Mouse (Mus musculus): ENCODE results near the gene Gpr68.

Gene Gpr68

DNA sequence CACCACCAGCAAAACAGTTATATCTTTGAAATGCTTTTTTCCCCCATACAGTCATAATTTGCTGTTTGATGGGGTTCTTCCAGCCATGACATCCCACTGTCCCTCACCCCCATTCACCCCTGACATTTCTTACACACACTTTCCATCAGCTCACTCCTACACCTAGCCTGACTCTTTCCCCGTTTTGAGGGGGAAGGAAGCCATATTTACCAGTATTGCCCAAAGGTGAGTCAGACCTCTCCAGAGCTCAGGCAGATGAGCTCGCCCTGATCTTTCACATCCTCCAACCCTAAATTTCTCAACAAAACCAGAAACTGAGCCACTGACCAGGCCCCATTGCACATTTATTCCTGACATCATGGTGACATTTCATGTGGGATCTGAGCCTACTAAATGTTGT, 36.2 kb downstream of the Gpr68 start:
- ATAC-seq (ENCODE audit: low TSS enrichment), result no peak

DNA sequence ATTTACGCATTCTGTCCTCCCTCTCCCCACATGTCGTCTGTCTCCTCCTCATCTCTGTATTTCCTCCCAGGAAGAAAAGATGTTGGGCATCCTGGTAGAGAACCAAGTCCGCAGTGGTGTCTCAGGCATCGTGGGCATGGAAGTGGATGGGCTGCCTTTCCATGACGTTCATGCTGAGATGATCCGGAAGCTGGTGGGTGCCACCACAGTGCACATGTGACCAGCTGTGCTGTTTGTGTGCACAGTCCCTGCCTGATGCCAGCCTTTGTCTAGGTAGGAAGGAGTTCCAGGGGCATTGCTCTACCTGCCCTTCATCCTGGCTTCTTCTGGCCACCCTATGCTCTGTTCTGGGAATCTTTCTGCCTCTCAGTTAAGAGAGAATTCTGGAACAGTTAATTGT, 36.8 kb downstream of the Gpr68 start:
- ATAC-seq (ENCODE audit: low TSS enrichment), result no peak

DNA sequence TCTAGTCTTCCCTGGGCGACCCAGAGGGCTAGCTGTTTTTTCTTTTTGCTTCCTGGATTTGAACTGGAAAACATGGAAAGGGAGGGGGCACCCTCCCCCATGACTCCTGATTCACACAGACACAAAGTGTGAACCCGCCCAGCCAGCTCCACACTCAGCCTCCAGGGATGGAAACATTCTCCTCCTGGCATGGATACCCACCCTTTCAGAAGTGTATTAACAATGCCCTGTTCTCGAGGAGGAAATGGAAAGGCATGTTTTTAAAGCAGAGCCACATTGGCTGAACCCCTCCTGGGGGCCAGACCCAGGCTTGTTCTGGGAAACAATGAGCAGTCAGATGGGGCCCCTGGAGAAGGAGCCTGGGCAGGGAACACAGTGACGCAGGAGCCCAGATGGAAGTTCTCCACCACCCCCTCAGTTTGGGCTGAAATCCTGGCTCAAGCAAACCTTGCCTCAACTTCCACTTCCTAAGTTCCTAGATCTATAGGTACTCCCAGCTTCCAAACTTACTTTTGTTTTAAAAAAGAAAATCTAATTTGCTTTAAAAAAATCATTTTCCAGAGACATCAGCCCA, 39.9 kb downstream of the Gpr68 start:
- peak; percentile 70 for ATAC-seq (ENCODE audit: low TSS enrichment)

DNA sequence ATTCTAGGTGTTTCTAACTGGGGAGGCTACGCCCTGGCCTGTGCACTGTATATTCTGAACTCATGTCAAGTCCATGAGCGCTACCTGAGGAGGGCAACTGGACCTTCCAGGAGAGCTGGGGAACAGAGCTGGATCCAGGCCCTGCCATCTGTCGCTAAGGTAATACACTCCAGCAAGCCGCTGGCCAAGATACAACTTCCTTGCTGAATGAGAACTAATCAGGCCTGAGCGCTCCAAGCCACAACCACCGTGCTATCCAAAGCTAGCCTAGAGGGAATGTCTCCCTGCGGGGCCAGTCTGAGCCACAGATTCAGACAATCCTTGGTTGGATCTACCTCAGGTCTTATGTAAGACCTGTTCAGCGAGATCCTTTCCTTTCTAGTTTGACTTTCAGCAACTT, 40.9 kb downstream of the Gpr68 start:
- peak; percentile 45; the same call in 1 of the 2 replicates for ATAC-seq (ENCODE audit: low TSS enrichment)

DNA sequence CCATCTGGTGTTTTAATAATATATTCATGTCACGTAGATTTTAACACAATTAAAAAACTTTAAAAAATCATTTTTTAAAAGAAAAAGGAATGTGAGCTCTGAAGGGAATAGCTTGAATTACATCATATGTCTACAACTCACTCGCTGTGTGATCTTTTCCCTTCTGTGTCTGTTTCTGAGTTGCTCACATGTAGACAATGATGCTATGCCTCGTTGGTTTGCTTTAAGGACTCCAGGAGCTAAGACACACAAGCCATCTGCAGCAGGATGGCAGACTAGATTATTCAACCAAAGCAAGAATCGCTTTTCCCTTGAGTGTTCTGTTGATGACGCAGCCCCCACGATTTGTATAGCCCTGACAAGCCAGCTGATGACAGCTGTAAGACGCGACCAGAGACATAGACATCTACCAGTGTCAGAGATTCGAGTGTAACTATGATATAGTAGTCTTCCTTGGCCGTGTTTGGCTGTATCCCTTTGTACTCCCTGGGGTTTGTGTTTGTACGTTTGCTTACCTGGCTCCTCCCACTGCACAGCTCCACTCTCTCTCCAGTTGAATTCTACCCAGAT, 42.4 kb downstream of the Gpr68 start:
- no peak for ATAC-seq (ENCODE audit: low TSS enrichment)

DNA sequence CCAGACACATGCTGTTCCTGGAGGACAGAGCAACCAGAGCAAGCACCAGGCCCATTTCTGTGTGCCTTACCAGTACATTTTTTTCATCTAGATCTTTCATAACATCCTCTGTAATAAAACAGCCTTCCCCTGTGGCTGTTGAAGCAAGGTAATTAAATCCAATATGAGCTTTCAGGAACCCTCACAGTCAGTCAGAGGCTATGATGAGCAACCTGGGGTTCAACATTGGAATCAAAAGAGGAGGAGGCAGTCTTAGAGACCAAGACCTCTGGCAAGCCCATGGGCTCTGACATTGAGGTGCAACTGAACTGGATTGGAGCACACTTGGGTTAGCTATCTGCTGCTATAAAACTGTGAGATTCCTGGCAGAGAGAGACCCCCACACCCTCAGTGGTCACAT, 42.9 kb downstream of the Gpr68 start:
- no peak for ATAC-seq (ENCODE audit: low TSS enrichment)

DNA sequence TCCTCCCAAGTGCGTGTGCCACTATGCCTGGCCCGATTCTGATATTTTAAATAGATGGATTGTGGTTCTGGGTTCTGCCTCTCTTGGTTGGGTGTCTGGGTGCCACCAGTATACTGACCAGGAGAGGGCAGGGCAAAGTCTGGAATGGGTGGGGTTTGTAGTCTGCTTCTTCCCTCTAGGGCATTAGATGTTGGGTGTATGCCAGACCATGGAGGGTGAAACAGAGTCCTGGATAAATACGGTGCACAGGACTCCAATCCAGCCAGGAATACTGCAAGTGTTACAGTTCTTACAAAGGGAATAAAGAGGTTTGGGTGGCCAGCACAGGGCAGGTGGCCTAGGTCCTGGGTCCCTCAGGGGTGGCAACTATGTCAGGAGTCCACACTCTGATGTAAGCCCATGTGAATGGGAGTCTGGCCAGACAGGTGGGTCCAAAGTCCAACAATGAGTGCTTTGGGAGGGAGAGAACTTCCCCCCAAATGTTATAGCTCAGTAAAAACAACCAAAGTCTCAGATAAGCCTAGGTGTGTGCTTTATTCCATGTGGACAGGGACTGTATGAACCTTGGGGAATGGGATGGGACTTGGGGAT, 45.0 kb downstream of the Gpr68 start:
- ATAC-seq (ENCODE audit: low TSS enrichment), result no peak

DNA sequence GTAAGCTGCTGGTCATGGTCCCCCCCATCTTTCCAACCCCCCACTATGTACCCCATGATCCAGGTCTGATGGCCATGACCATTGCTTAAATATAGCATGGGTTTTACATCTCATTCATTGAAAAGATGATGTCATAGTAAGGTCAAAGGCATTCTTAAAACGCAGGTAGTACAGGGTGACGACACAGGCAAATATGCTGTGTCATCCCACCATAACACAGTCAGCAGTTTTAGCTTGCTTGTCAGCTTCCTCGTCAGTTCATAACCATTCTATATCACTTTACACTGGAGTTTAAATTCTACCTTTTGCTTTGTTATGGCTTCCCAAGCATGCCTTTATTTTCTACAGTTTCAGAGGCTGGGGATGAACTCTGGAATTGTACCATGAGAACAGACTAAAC, 45.7 kb downstream of the Gpr68 start:
- ATAC-seq (ENCODE audit: low TSS enrichment), result no peak

DNA sequence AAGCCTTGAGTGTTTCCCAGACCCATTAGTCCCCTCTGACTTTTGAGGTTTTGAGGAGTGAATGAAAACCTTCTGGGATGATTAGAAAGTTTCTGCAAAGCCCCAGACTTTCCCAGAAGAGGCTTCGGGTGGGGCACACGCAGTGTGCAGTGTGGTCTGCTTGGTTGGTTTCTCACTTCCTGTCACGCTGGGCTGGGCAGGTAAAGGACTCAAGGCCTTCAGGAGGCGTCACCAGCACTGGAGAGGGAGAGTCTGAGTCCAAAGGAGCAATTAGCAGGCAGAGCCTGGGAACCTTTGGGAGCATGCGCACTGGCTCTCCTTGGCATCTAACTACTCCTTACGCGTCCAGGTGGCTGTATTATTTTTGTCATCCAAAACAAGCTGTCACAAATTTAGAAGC, 50.2 kb downstream of the Gpr68 start:
- ATAC-seq (ENCODE audit: low TSS enrichment), result no peak

DNA sequence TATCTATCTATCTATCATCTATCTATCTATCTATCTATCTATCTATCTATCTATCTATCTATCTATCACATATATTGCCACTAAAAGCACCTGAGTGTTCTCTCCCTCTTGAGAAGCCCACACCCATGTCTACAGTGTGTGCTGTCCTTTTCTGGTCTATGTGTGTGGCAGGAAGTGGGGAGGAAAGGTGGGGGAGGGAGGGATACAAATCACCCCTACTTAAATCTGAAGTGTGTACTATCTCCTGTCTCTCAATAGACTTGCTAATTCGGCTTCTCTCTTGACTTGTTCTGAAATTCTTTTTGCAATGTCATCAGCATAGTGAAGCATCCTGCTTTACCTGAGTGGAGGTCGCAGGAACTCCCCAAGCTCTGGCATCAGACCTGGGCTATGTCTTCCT, 51.7 kb downstream of the Gpr68 start:
- no peak for ATAC-seq (ENCODE audit: low TSS enrichment)

DNA sequence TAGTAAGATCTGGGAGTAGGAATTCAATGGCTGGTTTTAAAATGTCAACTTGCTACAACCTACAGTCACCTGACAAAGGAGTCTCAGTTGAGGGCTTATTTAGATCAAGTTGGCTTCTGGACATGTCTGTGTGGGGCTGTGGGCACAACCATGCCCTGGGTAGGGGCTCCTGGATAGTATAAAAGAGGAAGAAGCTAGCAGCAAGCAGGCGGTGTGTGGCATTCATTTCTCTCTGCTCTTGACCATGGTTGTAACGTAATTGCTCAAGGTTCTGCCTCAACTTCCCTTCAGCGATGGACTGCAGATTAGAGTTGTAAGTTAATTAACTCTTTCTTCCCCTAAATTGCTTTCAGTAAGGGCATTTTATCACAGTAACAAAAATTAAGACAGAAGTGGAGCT, 55.6 kb downstream of the Gpr68 start:
- ATAC-seq (ENCODE audit: low TSS enrichment), result no peak

DNA sequence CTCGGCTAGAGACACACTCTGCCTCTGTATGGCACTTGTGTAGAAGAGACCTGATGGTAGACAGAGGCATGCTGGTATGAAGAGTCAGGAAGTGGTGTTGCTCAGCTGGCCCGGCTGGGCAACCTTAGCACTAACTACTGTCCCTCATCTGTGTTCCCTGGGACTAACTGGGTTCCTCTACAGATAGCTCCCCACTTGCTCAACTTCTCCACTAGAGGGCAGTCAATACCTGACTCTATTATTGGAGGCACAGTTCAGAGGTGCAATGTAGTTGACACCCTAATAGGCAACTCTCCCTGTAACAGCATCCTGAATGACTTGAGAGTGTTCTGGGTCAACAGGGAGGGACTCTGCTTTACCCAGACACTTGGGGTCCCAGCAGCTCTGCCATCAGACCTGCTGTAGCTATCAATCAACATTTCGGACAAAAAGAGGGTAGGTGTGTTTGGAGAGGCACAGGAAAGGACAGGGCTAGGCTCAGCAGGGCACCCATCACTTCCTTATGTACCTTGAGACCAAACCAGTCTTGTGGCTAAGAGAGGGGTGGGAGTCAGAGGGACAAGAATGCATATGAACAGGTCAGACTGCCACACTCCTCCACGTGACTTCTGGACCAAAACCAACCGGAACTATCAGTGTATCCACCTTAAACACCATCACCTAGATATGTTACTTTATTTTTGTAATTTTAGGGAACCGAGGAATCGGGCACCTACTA, 58.4 kb downstream of the Gpr68 start:
- peak; percentile 91 for ATAC-seq (ENCODE audit: low TSS enrichment)

DNA sequence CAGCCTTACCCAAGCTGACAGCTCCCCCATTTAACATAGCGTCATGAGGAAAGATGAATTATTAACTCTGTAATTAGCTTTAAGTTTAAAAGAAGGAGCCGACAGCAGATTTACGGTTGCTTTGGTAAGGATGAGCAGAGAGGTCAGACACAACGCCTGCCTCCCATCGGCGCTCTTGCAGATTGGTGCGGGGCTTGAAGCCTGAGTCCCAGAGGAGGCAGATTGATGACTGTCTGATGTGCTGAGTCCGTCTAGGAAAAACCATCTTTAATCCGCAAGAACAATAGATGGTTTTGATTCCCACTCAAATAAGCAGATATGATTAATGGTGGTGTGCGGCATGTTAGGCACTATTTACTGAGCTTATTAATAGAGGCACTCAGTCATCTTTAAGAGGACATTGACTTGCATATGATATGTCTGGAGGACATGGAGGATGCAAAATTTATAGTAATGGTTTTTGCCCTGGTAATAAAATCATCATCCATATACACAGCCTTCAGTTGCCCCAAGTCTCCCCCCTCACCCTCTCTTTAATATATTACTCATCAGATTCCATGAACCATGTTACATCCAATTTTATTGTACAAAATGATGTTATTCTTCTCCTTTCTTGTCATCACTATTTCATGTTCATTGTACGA, 60.4 kb downstream of the Gpr68 start:
- no peak for ATAC-seq (ENCODE audit: low TSS enrichment)

DNA sequence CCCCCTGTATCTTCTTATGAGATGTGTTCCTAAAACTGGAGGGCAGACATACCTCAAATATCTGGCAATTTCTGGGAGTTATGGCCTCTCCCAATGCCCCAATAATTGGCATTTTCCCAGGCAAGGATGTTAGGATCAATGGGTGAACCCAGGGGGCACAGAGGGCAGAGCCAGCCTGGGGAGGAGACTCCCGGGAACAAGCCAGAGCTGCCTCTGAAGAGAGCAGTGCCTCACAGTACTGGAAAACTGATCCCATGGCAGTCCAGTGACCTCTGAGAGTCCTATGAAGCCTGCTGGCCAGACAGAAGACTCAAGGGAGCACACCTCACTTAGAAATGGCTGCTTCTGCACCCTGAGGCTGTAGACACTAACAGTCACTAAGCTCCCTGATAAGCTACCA, 61.4 kb downstream of the Gpr68 start:
- no peak for ATAC-seq (ENCODE audit: low TSS enrichment)

DNA sequence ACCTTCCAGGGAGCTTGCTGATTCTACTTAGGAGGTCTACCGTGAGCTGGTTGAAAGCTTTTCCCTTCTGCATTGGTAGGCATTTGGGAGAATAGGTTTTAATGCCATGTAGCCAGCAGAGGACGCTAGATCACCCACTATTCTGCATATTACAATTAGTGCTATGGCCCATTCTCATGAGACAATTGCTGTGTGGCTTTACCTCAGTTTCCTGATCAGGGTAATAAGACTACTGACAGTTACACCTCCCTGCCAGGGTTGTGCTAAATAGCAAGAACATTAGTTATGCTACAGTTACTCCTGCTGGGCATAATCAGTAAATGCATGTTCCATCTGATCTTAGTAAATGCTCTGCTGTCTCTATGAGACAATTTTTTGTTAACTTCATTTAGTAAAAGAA, 62.2 kb downstream of the Gpr68 start:
- ATAC-seq (ENCODE audit: low TSS enrichment), result no peak

DNA sequence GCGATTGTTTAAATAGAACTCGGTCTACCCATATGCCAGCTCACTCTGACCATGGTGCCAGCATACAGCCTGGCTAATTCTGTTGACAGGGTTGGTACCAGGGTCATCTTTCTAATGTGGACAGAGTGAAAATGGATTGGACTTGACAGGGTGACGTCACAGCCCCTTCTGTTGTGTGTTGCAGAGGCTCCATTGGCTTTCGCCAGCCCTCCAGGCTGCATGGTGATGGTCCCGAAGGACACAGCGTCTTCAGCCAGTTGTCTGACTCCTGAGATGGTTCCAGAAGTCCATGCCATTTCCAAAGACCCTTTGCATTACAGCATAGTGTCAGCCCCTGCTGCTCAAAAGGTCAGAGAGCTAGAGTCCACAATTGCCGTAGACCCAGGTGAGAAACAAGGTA, 63.5 kb downstream of the Gpr68 start:
- no peak for ATAC-seq (ENCODE audit: low TSS enrichment)

DNA sequence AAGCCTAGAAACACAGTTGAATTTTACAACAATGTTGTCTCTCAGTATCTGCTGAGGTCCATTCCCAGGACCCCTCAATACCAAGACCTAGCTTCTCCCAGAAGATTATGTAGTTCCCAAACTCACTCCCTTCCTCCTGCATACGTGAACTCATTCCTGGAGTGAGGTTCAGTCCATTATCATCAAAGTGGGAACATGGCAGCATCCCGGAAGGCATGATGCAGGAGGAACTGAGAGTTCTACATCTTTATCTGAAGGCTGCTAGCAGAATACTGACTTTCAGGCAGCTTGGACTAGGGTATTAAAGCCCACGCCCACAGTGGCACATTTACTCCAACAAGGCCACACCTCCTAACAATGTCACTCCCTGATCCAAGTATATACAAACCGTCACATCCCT, 64.8 kb downstream of the Gpr68 start:
- no peak for ATAC-seq (ENCODE audit: low TSS enrichment)

DNA sequence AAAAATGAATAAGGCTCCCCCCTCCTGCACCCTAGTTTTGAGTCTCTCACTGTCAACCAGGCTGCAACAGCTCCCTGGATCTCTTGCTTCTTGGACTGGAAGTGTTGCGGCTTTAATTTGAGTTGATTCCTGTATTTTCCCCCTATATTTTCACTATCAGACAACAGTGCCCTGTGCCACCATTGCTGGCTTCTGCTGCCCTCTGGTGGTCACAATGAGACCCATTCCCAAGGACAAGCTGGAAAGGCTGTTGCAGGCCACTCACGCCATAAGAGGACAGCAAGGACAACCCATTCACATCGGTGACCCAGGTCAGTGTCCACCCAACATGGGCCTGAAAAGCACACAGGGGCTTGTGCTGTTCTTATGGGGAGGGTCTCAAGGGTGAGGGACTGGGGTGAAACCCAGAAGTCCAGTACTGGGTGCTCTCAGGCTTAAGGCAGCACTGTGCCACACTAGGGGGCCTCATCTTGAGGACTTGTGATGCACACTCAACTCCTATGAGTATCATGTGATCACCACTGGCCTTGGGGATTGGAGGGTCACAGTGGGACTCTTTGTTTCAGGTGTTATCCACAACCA, 66.7 kb downstream of the Gpr68 start:
- peak; percentile 88 for ATAC-seq (ENCODE audit: low TSS enrichment)

DNA sequence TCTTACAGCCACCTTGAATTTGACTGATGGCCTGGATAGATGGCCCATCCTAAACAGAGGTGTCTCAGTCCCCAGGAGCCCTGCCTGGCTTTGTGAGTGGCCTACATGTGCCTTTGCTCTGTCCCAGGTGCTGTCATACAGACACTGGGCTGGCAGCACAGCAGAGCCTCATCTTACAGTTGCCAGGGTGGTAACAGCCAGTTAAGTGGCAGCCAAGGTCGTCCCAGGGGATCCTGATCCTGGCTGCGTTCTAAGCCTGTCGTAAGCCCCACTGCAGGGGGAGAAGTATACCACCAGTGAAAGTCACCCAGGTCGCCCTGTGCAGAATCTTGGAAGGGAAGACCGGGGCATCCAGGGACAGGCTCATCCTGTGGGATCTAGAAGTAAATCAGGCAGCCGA, 68.1 kb downstream of the Gpr68 start:
- no peak for ATAC-seq (ENCODE audit: low TSS enrichment)

DNA sequence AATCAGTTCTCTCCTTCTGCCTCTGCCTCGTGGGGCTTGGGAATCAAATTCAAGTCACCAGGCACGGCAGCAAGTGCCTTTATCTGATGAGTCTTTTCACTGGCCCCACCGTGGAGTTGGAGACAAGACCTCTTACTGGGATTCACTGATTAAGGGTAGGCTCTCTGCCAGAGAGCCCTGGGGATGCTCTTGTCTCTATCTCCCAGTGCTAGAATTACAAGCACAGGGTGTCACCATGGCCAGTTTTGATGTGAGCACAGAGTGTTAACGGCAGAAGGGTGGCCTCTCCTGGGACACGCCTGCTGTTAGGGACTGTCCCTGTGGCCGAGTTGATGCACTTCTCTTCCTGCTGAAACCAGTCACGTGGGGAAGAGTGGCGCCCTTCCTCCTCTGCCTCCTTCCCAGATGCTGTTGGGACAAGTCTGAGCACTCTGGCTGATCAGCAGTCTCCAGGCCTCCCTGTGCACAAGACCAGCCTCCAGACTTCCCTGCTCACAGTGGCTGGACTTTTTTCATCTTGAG, 68.9 kb downstream of the Gpr68 start:
- peak; percentile 18; the same call in 1 of the 2 replicates for ATAC-seq (ENCODE audit: low TSS enrichment)

DNA sequence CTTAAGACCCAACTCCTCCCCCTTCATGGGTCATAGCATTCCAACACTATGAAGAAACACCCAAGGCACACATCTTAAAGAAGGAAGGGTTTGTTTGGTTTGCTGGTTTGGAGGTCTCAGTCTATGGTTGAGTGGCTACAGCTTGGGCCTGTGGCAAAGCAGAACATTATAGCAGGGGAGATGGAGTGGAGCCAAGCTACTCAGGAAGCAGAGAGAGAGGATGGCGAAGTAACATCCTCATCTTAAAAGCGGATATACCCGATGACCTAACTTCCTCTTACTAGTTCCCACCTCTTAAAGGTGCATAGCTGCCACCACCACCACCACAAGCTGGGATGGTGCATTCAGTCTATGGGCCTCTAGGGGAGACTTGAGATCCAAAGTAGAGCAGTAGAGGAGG, 70.8 kb downstream of the Gpr68 start:
- no peak for ATAC-seq (ENCODE audit: low TSS enrichment)
